Mouse (Mus musculus): ENCODE data around the gene Zfp219.
"Not testable (repeated sequence)": the region's sequence is repeated elsewhere in the genome, so short reads cannot be mapped to it uniquely, and the experiment has no call there.

Zfp219 gene

GRCm38 (mm10) chr14:52020486-52021137 is at the start of gene Zfp219:
TSS of gene Zfp219 (minus strand) at chr14:52020733.
- DNase-seq: peak; percentile 89

DNA sequence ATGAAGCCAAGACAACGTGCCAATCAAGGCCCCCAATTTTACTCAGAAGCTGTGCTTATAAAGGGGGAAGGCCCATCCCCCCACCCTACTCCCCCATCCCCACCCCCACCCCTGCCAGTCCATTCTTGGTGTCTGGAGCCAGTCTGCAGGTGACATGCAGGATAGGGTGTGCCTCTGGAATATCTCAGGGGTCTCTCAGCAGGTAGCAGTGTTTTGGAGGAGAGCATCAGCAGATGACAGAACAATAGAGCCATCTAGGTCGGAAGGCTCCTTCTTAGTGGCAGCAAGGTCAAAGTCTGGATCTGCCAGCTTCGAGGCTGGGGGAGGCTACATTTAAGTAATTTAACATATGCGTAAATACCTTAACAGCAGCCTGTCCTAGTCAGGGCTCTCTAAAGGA is 45.6 kb upstream of the Zfp219 start:
- DNase-seq: no peak

DNA sequence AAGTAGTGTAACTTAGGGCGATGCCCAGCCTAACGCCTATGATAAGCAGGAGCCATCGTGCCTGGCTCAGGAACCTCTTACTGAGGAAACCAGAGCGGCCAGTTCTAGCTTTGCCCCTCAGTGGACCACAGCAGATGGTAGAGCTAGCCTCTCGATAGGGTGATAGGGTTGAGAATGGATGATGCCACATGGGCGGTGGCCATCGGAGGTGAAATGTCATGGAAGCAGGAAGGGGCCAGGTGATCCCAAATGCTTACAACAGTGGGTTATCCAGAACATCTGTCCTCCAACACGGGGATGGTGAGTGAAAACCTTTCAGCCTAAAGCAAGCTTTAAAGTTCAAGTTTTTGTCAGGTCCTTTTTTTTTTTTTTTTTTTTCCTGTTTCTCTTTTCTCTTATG is 41.3 kb upstream of the Zfp219 start:
- no peak for DNase-seq

GRCm38 (mm10) chr14:52060800-52061199 is 40.3 kb upstream of the Zfp219 start:
- DNase-seq: no peak

GRCm38 (mm10) chr14:52059982-52060381 is 39.4 kb upstream of the Zfp219 start:
- no peak for DNase-seq

DNA sequence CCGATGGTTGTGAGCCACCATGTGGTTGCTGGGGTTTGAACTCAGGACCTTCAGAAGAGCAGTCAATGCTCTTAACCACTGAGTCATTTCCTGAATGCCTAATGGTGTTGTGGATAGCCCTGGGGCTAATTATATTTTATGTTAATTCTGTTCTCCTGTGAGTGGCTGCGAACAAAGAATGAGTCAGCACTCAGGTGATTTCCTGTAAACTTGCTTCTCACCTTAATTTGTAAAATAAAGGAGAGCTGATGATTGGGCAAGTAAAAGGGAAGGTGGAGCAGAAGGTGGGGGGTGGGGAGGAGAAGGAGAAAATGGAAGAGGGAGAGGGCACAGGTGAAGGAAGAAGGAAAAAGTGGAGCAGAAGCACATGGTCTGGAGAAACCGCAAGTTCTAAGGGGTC is 32.2 kb upstream of the Zfp219 start:
- DNase-seq: not testable (repeated sequence)

GRCm38 (mm10) chr14:52045966-52046565 is 25.5 kb upstream of the Zfp219 start:
- DNase-seq: no peak

- DNase-seq: peak; percentile 42
Measured at GRCm38 (mm10) chr14:52044901-52045678, 24.6 kb upstream of the Zfp219 start.

GRCm38 (mm10) chr14:52043446-52043845 is 22.9 kb upstream of the Zfp219 start:
- DNase-seq: no peak

DNA sequence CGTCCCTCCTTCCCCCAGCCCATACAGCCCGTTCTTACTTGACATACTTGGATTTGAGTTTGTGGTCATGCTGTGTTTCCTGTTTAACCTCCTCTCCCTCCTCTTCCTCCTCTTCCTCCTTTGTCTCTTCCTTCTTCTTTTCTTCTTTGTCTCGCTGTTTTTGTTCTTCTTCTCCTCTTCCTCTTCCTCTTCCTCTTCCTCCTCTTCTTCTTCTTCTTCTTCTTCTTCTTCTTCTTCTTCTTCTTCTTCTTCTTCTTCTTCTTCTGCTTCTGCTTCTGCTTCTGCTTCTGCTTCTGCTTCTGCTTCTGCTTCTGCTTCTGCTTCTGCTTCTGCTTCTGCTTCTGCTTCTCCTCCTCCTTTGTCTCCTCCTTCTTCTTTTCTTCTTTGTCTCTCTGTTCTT is 21.8 kb upstream of the Zfp219 start, which contains the start of gene Olfr221:
Olfr221 (minus strand) TSS at position 101 of the 400 bp plus-strand sequence.
- DNase-seq: not testable (repeated sequence)

- DNase-seq: no peak
Measured at GRCm38 (mm10) chr14:52039332-52039731, 18.8 kb upstream of the Zfp219 start.

- DNase-seq: no peak
Measured at GRCm38 (mm10) chr14:52035926-52036325, 15.4 kb upstream of the Zfp219 start.

DNA sequence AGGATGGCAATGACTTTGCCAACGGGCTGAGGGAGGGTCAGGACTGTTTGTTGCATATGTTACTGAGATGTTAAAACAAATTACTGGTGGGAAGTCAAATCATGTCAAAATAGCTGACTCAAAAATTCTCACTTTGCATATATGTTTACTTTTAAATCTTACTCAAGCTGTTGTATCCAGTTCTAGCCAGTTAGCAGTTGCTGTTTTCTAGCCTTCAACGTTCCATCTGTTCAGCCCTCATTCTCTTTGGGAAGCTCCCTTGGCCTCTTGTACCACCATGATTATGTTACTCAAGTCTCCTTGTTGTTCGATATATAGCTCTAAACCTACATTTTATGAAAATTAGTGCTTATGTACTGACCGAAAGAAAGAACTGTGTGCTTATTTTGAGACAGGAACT is 5.8 kb upstream of the Zfp219 start:
- DNase-seq: no peak

- no peak for DNase-seq
Measured at GRCm38 (mm10) chr14:52024133-52024532, 3.6 kb upstream of the Zfp219 start.

GRCm38 (mm10) chr14:52022709-52023459 is 2.4 kb upstream of the Zfp219 start:
- DNase-seq: peak; percentile 91

- DNase-seq: no peak
Measured at GRCm38 (mm10) chr14:52022244-52022708, 1.7 kb upstream of the Zfp219 start.

- no peak for DNase-seq
Measured at GRCm38 (mm10) chr14:52021568-52022212, 1.2 kb upstream of the Zfp219 start.

DNA sequence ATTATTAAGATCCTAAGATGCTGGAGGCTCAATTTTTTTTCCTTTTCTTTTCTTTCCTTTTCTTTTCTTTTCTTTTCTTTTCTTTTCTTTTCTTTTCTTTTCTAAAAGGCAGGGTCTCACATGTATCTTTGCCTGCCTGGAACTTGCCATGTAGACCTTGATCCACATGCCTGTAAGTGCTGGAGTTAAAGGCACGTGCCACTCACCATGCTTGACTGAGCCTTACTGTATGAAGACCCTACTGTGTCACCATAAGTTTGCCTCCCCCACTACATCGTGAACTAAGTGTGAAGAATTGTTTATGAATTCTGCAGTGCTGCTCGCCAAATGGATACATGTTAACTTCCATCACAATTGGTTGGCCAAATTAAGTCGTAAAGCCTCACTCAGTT is 601 bp upstream of the Zfp219 start:
- DNase-seq: no peak

- DNase-seq: peak; percentile 97
Measured at GRCm38 (mm10) chr14:52019590-52020340, 768 bp downstream of the Zfp219 start.

GRCm38 (mm10) chr14:52019051-52019589 is 1.4 kb downstream of the Zfp219 start:
- DNase-seq: no peak

All from liver (tissue).